Mouse (Mus musculus): ENCODE measurements around the gene Grin2a.
A peak's percentile ranks its signal among the peaks of the same experiment; 100 is the strongest.

Grin2a gene

GRCm38 (mm10) chr16:9884141-9884540 is 111.2 kb downstream of the Grin2a start:
- DNase-seq (ENCODE audit: extremely low read depth, insufficient read length, low spot score) = no peak

GRCm38 (mm10) chr16:9882420-9882819 is 112.9 kb downstream of the Grin2a start:
- no peak for DNase-seq (ENCODE audit: extremely low read depth, insufficient read length, low spot score)

GRCm38 (mm10) chr16:9873001-9873400 is 122.4 kb downstream of the Grin2a start:
- no peak for DNase-seq (ENCODE audit: extremely low read depth, insufficient read length, low spot score)

- DNase-seq (ENCODE audit: extremely low read depth, insufficient read length, low spot score) = no peak
Observed at GRCm38 (mm10) chr16:9865710-9866109, 129.7 kb downstream of the Grin2a start.

GRCm38 (mm10) chr16:9865039-9865438 is 130.3 kb downstream of the Grin2a start:
- DNase-seq (ENCODE audit: extremely low read depth, insufficient read length, low spot score) = no peak

- no peak for DNase-seq (ENCODE audit: extremely low read depth, insufficient read length, low spot score)
Observed at GRCm38 (mm10) chr16:9857758-9858157, 137.6 kb downstream of the Grin2a start.

GRCm38 (mm10) chr16:9851265-9851988 is 143.9 kb downstream of the Grin2a start:
- DNase-seq (ENCODE audit: extremely low read depth, insufficient read length, low spot score) = no peak

- no peak for DNase-seq (ENCODE audit: extremely low read depth, insufficient read length, low spot score)
Observed at GRCm38 (mm10) chr16:9841496-9841895, 153.9 kb downstream of the Grin2a start.

GRCm38 (mm10) chr16:9836542-9836941 is 158.8 kb downstream of the Grin2a start:
- no peak for DNase-seq (ENCODE audit: extremely low read depth, insufficient read length, low spot score)

GRCm38 (mm10) chr16:9834236-9834635 is 161.1 kb downstream of the Grin2a start:
- no peak for DNase-seq (ENCODE audit: extremely low read depth, insufficient read length, low spot score)

GRCm38 (mm10) chr16:9825110-9825483 is 170.3 kb downstream of the Grin2a start:
- no peak for DNase-seq (ENCODE audit: extremely low read depth, insufficient read length, low spot score)

- DNase-seq (ENCODE audit: extremely low read depth, insufficient read length, low spot score) = no peak
Observed at GRCm38 (mm10) chr16:9824436-9825109, 170.8 kb downstream of the Grin2a start.

- DNase-seq (ENCODE audit: extremely low read depth, insufficient read length, low spot score) = no peak
Observed at GRCm38 (mm10) chr16:9823686-9824085, 171.7 kb downstream of the Grin2a start.

GRCm38 (mm10) chr16:9819508-9819907 is 175.9 kb downstream of the Grin2a start:
- peak; percentile 13 for DNase-seq (ENCODE audit: extremely low read depth, insufficient read length, low spot score)

- DNase-seq (ENCODE audit: extremely low read depth, insufficient read length, low spot score) = no peak
Observed at GRCm38 (mm10) chr16:9801338-9801737, 194.0 kb downstream of the Grin2a start.

- no peak for DNase-seq (ENCODE audit: extremely low read depth, insufficient read length, low spot score)
Observed at GRCm38 (mm10) chr16:9800221-9800620, 195.1 kb downstream of the Grin2a start.

- no peak for DNase-seq (ENCODE audit: extremely low read depth, insufficient read length, low spot score)
Observed at GRCm38 (mm10) chr16:9792976-9793375, 202.4 kb downstream of the Grin2a start.

- no peak for DNase-seq (ENCODE audit: extremely low read depth, insufficient read length, low spot score)
Observed at GRCm38 (mm10) chr16:9786261-9786660, 209.1 kb downstream of the Grin2a start.

- DNase-seq (ENCODE audit: extremely low read depth, insufficient read length, low spot score) = no peak
Observed at GRCm38 (mm10) chr16:9785821-9786220, 209.5 kb downstream of the Grin2a start.

GRCm38 (mm10) chr16:9768981-9769380 is 226.4 kb downstream of the Grin2a start:
- no peak for DNase-seq (ENCODE audit: extremely low read depth, insufficient read length, low spot score)

- no peak for DNase-seq (ENCODE audit: extremely low read depth, insufficient read length, low spot score)
Observed at GRCm38 (mm10) chr16:9768356-9768755, 227.0 kb downstream of the Grin2a start.

- no peak for DNase-seq (ENCODE audit: extremely low read depth, insufficient read length, low spot score)
Observed at GRCm38 (mm10) chr16:9767946-9768345, 227.4 kb downstream of the Grin2a start.
